Mouse (Mus musculus): Measurements from ENCODE around the gene Itga4.
A peak's percentile ranks its signal among the peaks of the same experiment; 100 is the strongest.

Itga4 gene

GRCm38 (mm10) chr2:79255192-79256000, at the start of gene Itga4:
Itga4 (plus strand) TSS chr2:79255426.
- no peak for DNase-seq (ENCODE audit: low read depth, low spot score)

- no peak for DNase-seq (ENCODE audit: low read depth, low spot score)
These were observed 49.0 kb upstream of the Itga4 start for GRCm38 (mm10) chr2:79206191-79206755.

- no peak for DNase-seq (ENCODE audit: low read depth, low spot score)
These were observed 40.2 kb upstream of the Itga4 start for GRCm38 (mm10) chr2:79214982-79215381.

- DNase-seq (ENCODE audit: low read depth, low spot score) = no peak
These were observed 39.7 kb upstream of the Itga4 start for GRCm38 (mm10) chr2:79215479-79215878.

GRCm38 (mm10) chr2:79224714-79225426, 30.4 kb upstream of the Itga4 start:
- peak; percentile 39 for DNase-seq (ENCODE audit: low read depth, low spot score)

GRCm38 (mm10) chr2:79227805-79228241, 27.4 kb upstream of the Itga4 start:
- no peak for DNase-seq (ENCODE audit: low read depth, low spot score)

- DNase-seq (ENCODE audit: low read depth, low spot score) = no peak
These were observed 23.9 kb upstream of the Itga4 start for GRCm38 (mm10) chr2:79231056-79231949.

GRCm38 (mm10) chr2:79235767-79236487, 19.3 kb upstream of the Itga4 start:
- DNase-seq (ENCODE audit: low read depth, low spot score) = no peak

- no peak for DNase-seq (ENCODE audit: low read depth, low spot score)
These were observed 18.0 kb upstream of the Itga4 start for GRCm38 (mm10) chr2:79237216-79237615.

GRCm38 (mm10) chr2:79244276-79244675, 10.9 kb upstream of the Itga4 start:
- DNase-seq (ENCODE audit: low read depth, low spot score) = no peak

GRCm38 (mm10) chr2:79244743-79245142, 10.5 kb upstream of the Itga4 start:
- DNase-seq (ENCODE audit: low read depth, low spot score) = no peak

GRCm38 (mm10) chr2:79248283-79248682, 6.9 kb upstream of the Itga4 start:
- DNase-seq (ENCODE audit: low read depth, low spot score) = no peak

GRCm38 (mm10) chr2:79250510-79250909, 4.7 kb upstream of the Itga4 start:
- no peak for DNase-seq (ENCODE audit: low read depth, low spot score)

- no peak for DNase-seq (ENCODE audit: low read depth, low spot score)
These were observed 1.4 kb upstream of the Itga4 start for GRCm38 (mm10) chr2:79253754-79254197.

- DNase-seq (ENCODE audit: low read depth, low spot score) = no peak
These were observed 536 bp upstream of the Itga4 start for GRCm38 (mm10) chr2:79254588-79255191.

GRCm38 (mm10) chr2:79256001-79256339, 744 bp downstream of the Itga4 start:
- no peak for DNase-seq (ENCODE audit: low read depth, low spot score)

- DNase-seq (ENCODE audit: low read depth, low spot score) = no peak
These were observed 1.1 kb downstream of the Itga4 start for GRCm38 (mm10) chr2:79256376-79256775.

GRCm38 (mm10) chr2:79256880-79257279, 1.7 kb downstream of the Itga4 start:
- no peak for DNase-seq (ENCODE audit: low read depth, low spot score)

GRCm38 (mm10) chr2:79257411-79257810, 2.2 kb downstream of the Itga4 start:
- DNase-seq (ENCODE audit: low read depth, low spot score) = no peak

GRCm38 (mm10) chr2:79259326-79259725, 4.1 kb downstream of the Itga4 start:
- no peak for DNase-seq (ENCODE audit: low read depth, low spot score)

Data from telencephalon, adult 2 months (tissue).